Mouse (Mus musculus) C2C12 (cell line): ENCODE results near the gene Btnl1. TPM values are rescaled to one million over a fixed set of nuclear protein-coding genes. Genes with fewer than 3 reads are reported as not detected.

Experiments used
- H3K27me3 ChIP-seq: one replicate; pipeline ENCODE4 v1.6.1; 2011; ENCODE audit not compliant: control insufficient read depth, insufficient read depth, insufficient read length
- H3K36me3 ChIP-seq: one replicate; pipeline ENCODE4 v1.6.1; 2011; ENCODE audit not compliant: control insufficient read depth, insufficient read depth
- H3K4me3 ChIP-seq: one replicate; pipeline ENCODE4 v1.5.1; 2011; ENCODE audit warnings: mild to moderate bottlenecking, control low read depth; ENCODE audit not compliant: poor library complexity, insufficient read depth, severe bottlenecking
- H3K79me2 ChIP-seq: one replicate; pipeline ENCODE4 v1.6.1; 2011; ENCODE audit not compliant: control insufficient read depth, insufficient read depth
- H3K79me3 ChIP-seq: one replicate; pipeline ENCODE4 v1.6.1; 2011; ENCODE audit warnings: low read depth, control low read depth
- H3ac ChIP-seq: one replicate; pipeline ENCODE3; 2011; ENCODE audit warnings: low read depth; ENCODE audit not compliant: control insufficient read depth, insufficient read length
- CEBPB ChIP-seq: IDR thresholded peaks from one replicate; pipeline ENCODE4 v1.6.1; 2011; ENCODE audit warnings: low read depth, mild to moderate bottlenecking, control low read depth, moderate library complexity
- CTCF ChIP-seq: IDR thresholded peaks from one replicate; pipeline ENCODE4 v1.5.1; 2011; ENCODE audit not compliant: control insufficient read depth, insufficient read depth, insufficient read length
- FOSL1 ChIP-seq: IDR thresholded peaks from one replicate; pipeline ENCODE4 v1.8.0; 2011; ENCODE audit warnings: mild to moderate bottlenecking, low read length; ENCODE audit not compliant: poor library complexity, insufficient read depth, severe bottlenecking
- MAX ChIP-seq: IDR thresholded peaks from one replicate; pipeline ENCODE4 v1.6.1; 2011; ENCODE audit warnings: mild to moderate bottlenecking, control low read depth
- MYOD1 ChIP-seq: IDR thresholded peaks from one replicate; pipeline ENCODE4 v1.6.1; 2011; ENCODE audit warnings: low read depth; ENCODE audit not compliant: control insufficient read depth, insufficient read length
- MYOG ChIP-seq: IDR thresholded peaks from one replicate; pipeline ENCODE4 v1.6.1; 2011; ENCODE audit not compliant: control insufficient read depth, insufficient read length; ENCODE audit errors: extremely low read depth
- USF1 ChIP-seq: IDR thresholded peaks from one replicate; pipeline ENCODE4 v1.6.1; 2011; ENCODE audit warnings: low read depth, mild to moderate bottlenecking, control low read depth, moderate library complexity
- polyA plus RNA-seq: library from polyadenylated mRNA; unstranded; fragments of >200 nt; fragmentation: generic; extraction: Trizol; gene quantifications from one replicate; pipeline ENCODE4 v1.2.1, GENCODE M21; 2012; ENCODE audit warnings: missing spikeins

Gene Btnl1
- polyA plus RNA-seq, 1 experiment, result not detected

DNA sequence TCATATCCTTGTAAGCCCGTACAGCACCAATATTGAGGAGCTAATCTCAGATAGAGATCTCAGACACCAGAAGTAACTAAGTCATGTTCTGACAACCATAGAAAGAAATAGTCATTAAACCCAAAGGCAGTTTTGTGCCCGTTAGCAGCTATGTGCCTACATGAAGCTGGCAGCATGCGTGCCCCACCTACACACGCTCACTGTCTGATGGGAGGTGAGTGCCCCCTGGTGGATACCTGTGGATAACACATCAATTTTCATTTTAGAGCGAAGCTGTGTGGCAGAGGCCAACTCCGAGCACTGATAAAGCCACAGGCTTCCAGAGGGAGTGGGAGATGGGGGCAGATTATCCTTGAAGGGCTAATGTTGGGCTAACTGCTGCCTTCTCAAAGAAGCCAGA is 34.2 kb downstream of the Btnl1 start:
- Histone ChIP-seq H3K79me2 (no peaks in the 10 kb centered on the region), H3ac (no peak overlapping the region), H3K79me3 (no peaks in the 10 kb centered on the region), H3K4me3 (no peak overlapping the region), H3K36me3 (no peaks in the 10 kb centered on the region), H3K27me3 (no peaks in the 10 kb centered on the region)
- TF ChIP-seq MYOD1 (no peak), MYOG (no peak), FOSL1 (no peak), CEBPB (no peak), USF1 (no peak), CTCF (no peak), MAX (no peak)

DNA sequence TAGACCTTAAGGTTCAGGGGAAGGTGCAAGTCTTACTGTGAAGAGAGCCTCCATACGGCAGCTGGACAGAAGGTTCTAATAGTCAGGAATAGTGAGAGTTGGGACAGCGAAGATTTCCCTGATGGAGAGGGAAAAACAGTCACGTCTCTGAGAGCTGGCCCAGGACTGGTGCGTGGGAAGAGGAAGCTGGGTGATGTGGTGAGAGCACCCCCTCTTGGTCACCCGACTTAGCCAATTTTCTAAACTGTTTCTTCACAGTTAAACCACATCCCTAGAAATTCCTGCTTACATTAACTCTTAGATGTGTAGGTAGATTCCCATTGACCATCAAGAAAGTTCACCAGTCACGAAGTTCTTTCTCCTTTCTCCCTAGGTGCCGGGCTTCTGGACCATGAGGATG is 43.1 kb downstream of the Btnl1 start:
- Histone ChIP-seq H3K4me3 (no peak overlapping the region), H3K79me3 (no peaks in the 10 kb centered on the region), H3K79me2 (no peaks in the 10 kb centered on the region), H3ac (no peak overlapping the region), H3K27me3 (no peaks in the 10 kb centered on the region), H3K36me3 (no peaks in the 10 kb centered on the region)
- TF ChIP-seq MAX, result no peak
- no peak for TF ChIP-seq MYOG
- TF ChIP-seq FOSL1, result no peak
- TF ChIP-seq USF1, result no peak
- TF ChIP-seq CTCF, result no peak
- TF ChIP-seq CEBPB, result no peak
- no peak for TF ChIP-seq MYOD1

DNA sequence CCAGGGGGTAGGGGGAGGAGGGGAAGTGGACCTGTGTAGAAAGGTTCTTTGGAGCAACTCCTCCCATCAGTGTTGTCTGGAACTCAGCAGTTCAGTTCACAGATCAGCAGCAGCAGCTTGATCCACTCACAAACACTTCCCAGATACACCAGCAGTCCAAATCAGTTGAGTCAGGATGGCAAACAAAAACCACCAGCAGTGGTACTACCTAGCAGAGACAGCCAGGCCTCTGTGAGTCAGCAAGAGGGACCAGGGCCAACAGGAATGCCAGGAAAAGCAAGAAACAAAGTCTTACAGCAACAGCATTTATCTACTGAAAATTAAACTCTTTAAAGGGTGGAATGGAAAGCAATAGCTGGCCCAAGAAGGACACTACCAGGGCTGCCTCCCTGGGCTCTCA is 50.7 kb downstream of the Btnl1 start:
- TF ChIP-seq MAX (no peak), MYOD1 (no peak), MYOG (no peak), CTCF (no peak), CEBPB (no peak), FOSL1 (no peak), USF1 (no peak)
- Histone ChIP-seq H3K36me3 (no peaks in the 10 kb centered on the region), H3K27me3 (no peaks in the 10 kb centered on the region), H3K79me2 (no peaks in the 10 kb centered on the region), H3K4me3 (no peak overlapping the region), H3ac (no peak overlapping the region), H3K79me3 (no peaks in the 10 kb centered on the region)

Other genes starting within 250 kb of the Btnl1 start
- not detected for gene H2-DMb2, start 233.8 kb upstream of the Btnl1 start, polyA plus RNA-seq
- not detected for gene H2-DMb1, start 224.1 kb upstream of the Btnl1 start, polyA plus RNA-seq
- 0.30 TPM for gene Tap1, start 189.6 kb upstream of the Btnl1 start, polyA plus RNA-seq
- gene Psmb9, start 189.4 kb upstream of the Btnl1 start, polyA plus RNA-seq, result 0.07 TPM
- gene Psmb8, start 179.4 kb upstream of the Btnl1 start, polyA plus RNA-seq, result 0.05 TPM
- 0.47 TPM for gene Tap2, start 173.6 kb upstream of the Btnl1 start, polyA plus RNA-seq
- gene H2-Ob, start 138.2 kb upstream of the Btnl1 start, polyA plus RNA-seq, result not detected
- gene H2-Ab1, start 119.4 kb upstream of the Btnl1 start, polyA plus RNA-seq, result not detected
- not detected for gene H2-Aa, start 89.3 kb upstream of the Btnl1 start, polyA plus RNA-seq
- gene H2-Eb1, start 71.3 kb upstream of the Btnl1 start, polyA plus RNA-seq, result not detected
- gene H2-Eb2, start 51.5 kb upstream of the Btnl1 start, polyA plus RNA-seq, result not detected
- gene Btnl2, start 22.3 kb upstream of the Btnl1 start, polyA plus RNA-seq, result not detected
- gene BC051142, start 21.7 kb downstream of the Btnl1 start, polyA plus RNA-seq, result not detected
- gene Btnl4, start 100.2 kb downstream of the Btnl1 start, polyA plus RNA-seq, result not detected
- not detected for gene Btnl6, start 140.2 kb downstream of the Btnl1 start, polyA plus RNA-seq
- gene Notch4, start 187.1 kb downstream of the Btnl1 start, polyA plus RNA-seq, result 0.51 TPM
- gene Gpsm3, start 212.7 kb downstream of the Btnl1 start, polyA plus RNA-seq, result 1.2 TPM
- 18.1 TPM for gene Pbx2, start 214.1 kb downstream of the Btnl1 start, polyA plus RNA-seq
- gene Ager, start 220.7 kb downstream of the Btnl1 start, polyA plus RNA-seq, result 0.30 TPM
- gene Rnf5, start 226.6 kb downstream of the Btnl1 start, polyA plus RNA-seq, result 37.1 TPM
- 73.9 TPM for gene Agpat1, start 227.1 kb downstream of the Btnl1 start, polyA plus RNA-seq
- gene Egfl8, start 238.8 kb downstream of the Btnl1 start, polyA plus RNA-seq, result 0.22 TPM